Mouse (Mus musculus): ENCODE results near the gene Fastkd1.

- TF ChIP-seq CTCF (IDR thresholded peaks at IDR 0.05; ENCODE audit: control insufficient read depth, insufficient read depth, insufficient replicate concordance, low read depth, low read length) (no peak), POLR2A (IDR thresholded peaks at IDR 0.05; ENCODE audit: control insufficient read depth, low read depth, low read length) (no peak)
Observed at GRCm38 (mm10) chr2:69676713-69677112, 36.6 kb downstream of the Fastkd1 start.
